Mouse (Mus musculus) heart, adult 2 months (tissue): ENCODE data around the gene Vezt.

Experiments used
- CTCF ChIP-seq: fragments of 200-600 bp; IDR thresholded peaks from 2 replicates; pipeline ENCODE4 v1.8.1; 2022; ENCODE audit warnings: antibody characterized with exemption, mild to moderate bottlenecking, moderate library complexity
- EP300 ChIP-seq: fragments of 200-500 bp; IDR thresholded peaks from 2 replicates; pipeline ENCODE4 v1.6.1; 2011; ENCODE audit warnings: low read depth, low read length, control low read depth; ENCODE audit not compliant: insufficient read depth
- POLR2A ChIP-seq: fragments of 200-500 bp; IDR thresholded peaks from 2 replicates; pipeline ENCODE4 v1.6.1; 2011; ENCODE audit warnings: mild to moderate bottlenecking, low read depth, low read length, control low read depth; ENCODE audit not compliant: insufficient read depth

DNA sequence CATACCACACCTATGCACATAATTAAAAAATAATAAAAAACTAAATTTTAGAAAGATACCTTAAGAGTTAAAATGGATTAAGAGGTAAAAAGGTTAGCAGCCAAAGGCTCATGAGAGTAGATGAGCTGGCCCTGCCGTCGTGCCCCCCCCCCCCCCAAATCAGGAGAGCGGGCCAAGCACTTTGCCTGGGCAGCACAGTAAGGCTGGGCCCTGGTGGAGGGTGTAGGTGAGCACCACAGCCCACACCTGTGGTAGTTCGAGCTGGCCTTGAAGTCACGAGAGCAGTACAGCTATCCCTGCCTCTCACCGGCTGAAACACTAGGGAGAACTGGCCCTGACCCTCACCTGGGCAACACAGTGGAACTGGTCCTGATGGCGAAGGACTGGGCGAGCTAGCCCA lies 10.5 kb downstream of the Vezt start:
- TF ChIP-seq POLR2A = no peak
- no peak for TF ChIP-seq CTCF
- no peak for TF ChIP-seq EP300
